Mouse (Mus musculus) adrenal gland, postnatal 14 days (tissue): ENCODE data around the gene Ppp1r15a. TPM values are rescaled to one million over a fixed set of nuclear protein-coding genes. Genes with fewer than 3 reads are reported as not detected.
"Not testable (repeated sequence)": the region's sequence is repeated elsewhere in the genome, so short reads cannot be mapped to it uniquely, and the experiment has no call there.

Experiments used
- DNase-seq: peaks from one replicate; pipeline ENCODE4 v3.0.0; 2021; ENCODE audit warnings: mixed read lengths
- total RNA-seq: library from RNA; stranded (reverse); gene quantifications from 2 replicates; pipeline ENCODE4 v1.2.3, GENCODE M21; 2021

The Ppp1r15a gene
- total RNA-seq, 1 experiment from 2014 or later = 55.7 TPM

GRCm38 (mm10) chr7:45551512-45551883 is 25.4 kb upstream of the Ppp1r15a start:
- DNase-seq = no peak

GRCm38 (mm10) chr7:45550821-45551511 is 24.9 kb upstream of the Ppp1r15a start:
- DNase-seq = no peak

- peak; percentile 45 for DNase-seq
These were observed 23.8 kb upstream of the Ppp1r15a start for GRCm38 (mm10) chr7:45549641-45550436.

- no peak for DNase-seq
These were observed 18.5 kb upstream of the Ppp1r15a start for GRCm38 (mm10) chr7:45544525-45544924.

GRCm38 (mm10) chr7:45540213-45540612 is 14.1 kb upstream of the Ppp1r15a start:
- no peak for DNase-seq

GRCm38 (mm10) chr7:45539095-45539494 is 13.0 kb upstream of the Ppp1r15a start:
- DNase-seq = no peak

GRCm38 (mm10) chr7:45538163-45539041 is 12.3 kb upstream of the Ppp1r15a start:
- peak; percentile 56 for DNase-seq

- DNase-seq = no peak
These were observed 11.5 kb upstream of the Ppp1r15a start for GRCm38 (mm10) chr7:45537602-45538001.

GRCm38 (mm10) chr7:45535676-45536075 is 9.6 kb upstream of the Ppp1r15a start:
- DNase-seq = no peak

- no peak for DNase-seq
These were observed 4.6 kb upstream of the Ppp1r15a start for GRCm38 (mm10) chr7:45530643-45531042.

GRCm38 (mm10) chr7:45529461-45529860 is 3.4 kb upstream of the Ppp1r15a start:
- peak; percentile 27 for DNase-seq

- DNase-seq = not testable (repeated sequence)
These were observed 1.1 kb upstream of the Ppp1r15a start for GRCm38 (mm10) chr7:45527169-45527568.

- no peak for DNase-seq
These were observed 529 bp upstream of the Ppp1r15a start for GRCm38 (mm10) chr7:45526474-45527120.

- peak; percentile 52 for DNase-seq
These were observed 1.0 kb downstream of the Ppp1r15a start for GRCm38 (mm10) chr7:45524841-45525621.

GRCm38 (mm10) chr7:45523678-45524170 is 2.3 kb downstream of the Ppp1r15a start:
- no peak for DNase-seq

GRCm38 (mm10) chr7:45522957-45523676 is 3.0 kb downstream of the Ppp1r15a start:
- no peak for DNase-seq

GRCm38 (mm10) chr7:45522194-45522752 is 3.8 kb downstream of the Ppp1r15a start:
- DNase-seq = no peak

GRCm38 (mm10) chr7:45521728-45522184 is 4.3 kb downstream of the Ppp1r15a start:
- peak; percentile 92 for DNase-seq

- no peak for DNase-seq
These were observed 5.5 kb downstream of the Ppp1r15a start for GRCm38 (mm10) chr7:45520605-45521004.
